Mouse (Mus musculus): ENCODE data around the gene Sspn. TPM values are rescaled to one million over a fixed set of nuclear protein-coding genes. Genes with fewer than 3 reads are reported as not detected.
A peak's percentile ranks its signal among the peaks of the same experiment; 100 is the strongest.

Gene Sspn
- polyA plus RNA-seq, 1 experiment from 2014 or later, result 15.9 TPM

- ChIA-PET CTCF (interaction anchor here (1.2 kb wide), 1 partner anchor 11 kb away, joined by 4 read pairs; no protein-coding TSS in a partner anchor), POLR2A (interaction anchor here (0.5 to 1.3 kb wide), 2 partner anchors 17 to 88 kb away, joined by 3 to 9 read pairs; no protein-coding TSS in a partner anchor)
- no peak for TF ChIP-seq CTCF (IDR thresholded peaks at IDR 0.05)
- DNase-seq (ENCODE audit: low read depth, low spot score), result no peak
- in situ Hi-C loops (cut with MboI; ENCODE audit: low pct_unique_long_range_greater_than_20kb), result no loop called here
- H3K27me3 ChIP-seq, result no peaks in the 10 kb centered on the region
- no peak for ATAC-seq
These were observed 27.3 kb upstream of the Sspn start for GRCm38 (mm10) chr6:145904169-145904568.

- CTCF ChIA-PET, result interaction anchor here (1.2 kb wide), 1 partner anchor 12 kb away, joined by 4 read pairs; no protein-coding TSS in a partner anchor
- in situ Hi-C loops (cut with MboI; ENCODE audit: low pct_unique_long_range_greater_than_20kb), result no loop called here
- no peak for DNase-seq (ENCODE audit: low read depth, low spot score)
- no peak for TF ChIP-seq CTCF (IDR thresholded peaks at IDR 0.05)
- POLR2A ChIA-PET, result interaction anchor here (0.5 to 1.3 kb wide), 2 partner anchors 17 to 88 kb away, joined by 3 to 9 read pairs; no protein-coding TSS in a partner anchor
- no peaks in the 10 kb centered on the region for H3K27me3 ChIP-seq
- ATAC-seq, result no peak
These were observed 26.8 kb upstream of the Sspn start for GRCm38 (mm10) chr6:145904616-145905015.

GRCm38 (mm10) chr6:145906096-145906890 lies 25.1 kb upstream of the Sspn start:
- peak; percentile 56 for DNase-seq (ENCODE audit: low read depth, low spot score)
- in situ Hi-C loops (cut with MboI; ENCODE audit: low pct_unique_long_range_greater_than_20kb), result no loop called here
- peak; percentile 85 for ATAC-seq
- TF ChIP-seq CTCF (IDR thresholded peaks at IDR 0.05), result no peak
- POLR2A ChIA-PET, result interaction anchor here (1.6 kb wide), 1 partner anchor 42 kb away, joined by 4 read pairs; no protein-coding TSS in a partner anchor
- CTCF ChIA-PET, result no interaction called here
- no peaks in the 10 kb centered on the region for H3K27me3 ChIP-seq

- ChIA-PET POLR2A (interaction anchor here (1.1 kb wide), 1 partner anchor 43 kb away, joined by 3 read pairs; no protein-coding TSS in a partner anchor), CTCF (no interaction called here)
- ATAC-seq (no peak), DNase-seq (ENCODE audit: low read depth, low spot score) (no peak)
- no peaks in the 10 kb centered on the region for H3K27me3 ChIP-seq
- in situ Hi-C loops (cut with MboI; ENCODE audit: low pct_unique_long_range_greater_than_20kb), result no loop called here
- TF ChIP-seq CTCF (IDR thresholded peaks at IDR 0.05), result no peak
These were observed 21.5 kb upstream of the Sspn start for GRCm38 (mm10) chr6:145909943-145910342.

GRCm38 (mm10) chr6:145910469-145911426 lies 20.7 kb upstream of the Sspn start:
- no peak for DNase-seq (ENCODE audit: low read depth, low spot score)
- H3K27me3 ChIP-seq, result no peaks in the 10 kb centered on the region

GRCm38 (mm10) chr6:145912232-145912631 lies 19.2 kb upstream of the Sspn start:
- CTCF ChIA-PET, result interaction anchor here (1.5 kb wide), 1 partner anchor 86 kb away, joined by 3 read pairs; no protein-coding TSS in a partner anchor
- no peak for ATAC-seq
- DNase-seq (ENCODE audit: low read depth, low spot score), result no peak
- in situ Hi-C loops (cut with MboI; ENCODE audit: low pct_unique_long_range_greater_than_20kb), result no loop called here
- H3K27me3 ChIP-seq, result no peaks in the 10 kb centered on the region
- no peak for TF ChIP-seq CTCF (IDR thresholded peaks at IDR 0.05)
- POLR2A ChIA-PET, result interaction anchor here (0.6 kb wide), 1 partner anchor 72 kb away, joined by 3 read pairs; no protein-coding TSS in a partner anchor

More at GRCm38 (mm10) chr6:145910469-145911426, 20.7 kb upstream of the Sspn start:
- CTCF ChIA-PET, result interaction anchor here (1.0 to 1.5 kb wide), 2 partner anchors 23 to 88 kb away, joined by 3 to 4 read pairs; no protein-coding TSS in a partner anchor
- POLR2A ChIA-PET, result interaction anchor here (1.1 to 1.3 kb wide), 2 partner anchors 44 to 46 kb away, joined by 3 read pairs; partner anchors contain the start of gene Bhlhe41
- in situ Hi-C loops (cut with MboI; ENCODE audit: low pct_unique_long_range_greater_than_20kb), result no loop called here
- no peak for TF ChIP-seq CTCF (IDR thresholded peaks at IDR 0.05)
- no peak for ATAC-seq

- TF ChIP-seq CTCF (IDR thresholded peaks at IDR 0.05), result no peak
- ChIA-PET CTCF (interaction anchor here (0.9 to 1.7 kb wide), 3 partner anchors 9 to 40 kb away, joined by 3 to 6 read pairs (median 4); partner anchors contain the start of gene Sspn), POLR2A (no interaction called here)
- no peak for DNase-seq (ENCODE audit: low read depth, low spot score)
- no peak for ATAC-seq
- in situ Hi-C loops (cut with MboI; ENCODE audit: low pct_unique_long_range_greater_than_20kb), result no loop called here
- H3K27me3 ChIP-seq, result no peaks in the 10 kb centered on the region
These were observed 16.0 kb upstream of the Sspn start for GRCm38 (mm10) chr6:145915435-145915834.

GRCm38 (mm10) chr6:145916401-145916800 lies 15.0 kb upstream of the Sspn start:
- ChIA-PET POLR2A (interaction anchor here (1.0 kb wide), 1 partner anchor 18 kb away, joined by 3 read pairs; no protein-coding TSS in a partner anchor), CTCF (no interaction called here)
- TF ChIP-seq CTCF (IDR thresholded peaks at IDR 0.05), result no peak
- in situ Hi-C loops (cut with MboI; ENCODE audit: low pct_unique_long_range_greater_than_20kb), result no loop called here
- ATAC-seq (no peak), DNase-seq (ENCODE audit: low read depth, low spot score) (no peak)
- no peaks in the 10 kb centered on the region for H3K27me3 ChIP-seq

- DNase-seq (ENCODE audit: low read depth, low spot score), result peak; percentile 19
- no peaks in the 10 kb centered on the region for H3K27me3 ChIP-seq
- ChIA-PET POLR2A (interaction anchor here (0.6 to 1.4 kb wide), 2 partner anchors 48 to 56 kb away, joined by 4 to 6 read pairs; no protein-coding TSS in a partner anchor), CTCF (interaction anchor here (0.9 kb wide), 1 partner anchor 70 kb away, joined by 3 read pairs; no protein-coding TSS in a partner anchor)
- ATAC-seq, result no peak
- in situ Hi-C loops (cut with MboI; ENCODE audit: low pct_unique_long_range_greater_than_20kb), result no loop called here
- no peak for TF ChIP-seq CTCF (IDR thresholded peaks at IDR 0.05)
These were observed 13.2 kb upstream of the Sspn start for GRCm38 (mm10) chr6:145918236-145918635.

GRCm38 (mm10) chr6:145923594-145923993 lies 7.8 kb upstream of the Sspn start:
- ATAC-seq (no peak), DNase-seq (ENCODE audit: low read depth, low spot score) (no peak)
- no peak for TF ChIP-seq CTCF (IDR thresholded peaks at IDR 0.05)
- in situ Hi-C loops (cut with MboI; ENCODE audit: low pct_unique_long_range_greater_than_20kb), result no loop called here
- H3K27me3 ChIP-seq, result no peaks in the 10 kb centered on the region
- ChIA-PET CTCF (no interaction called here), POLR2A (no interaction called here)

All from Patski (cell line).